Mouse (Mus musculus): ENCODE data around the gene Btnl10.

GRCm38 (mm10) chr11:58944136-58944535 lies 26.4 kb downstream of the Btnl10 start:
- TF ChIP-seq POLR2A (IDR thresholded peaks at IDR 0.05; ENCODE audit: insufficient read depth, low read depth, low read length) (no peak), CTCF (IDR thresholded peaks at IDR 0.05; ENCODE audit: insufficient read depth, low read depth, low read length) (no peak)
